Mouse (Mus musculus): ENCODE data around the gene Aven.

Gene Aven

DNA sequence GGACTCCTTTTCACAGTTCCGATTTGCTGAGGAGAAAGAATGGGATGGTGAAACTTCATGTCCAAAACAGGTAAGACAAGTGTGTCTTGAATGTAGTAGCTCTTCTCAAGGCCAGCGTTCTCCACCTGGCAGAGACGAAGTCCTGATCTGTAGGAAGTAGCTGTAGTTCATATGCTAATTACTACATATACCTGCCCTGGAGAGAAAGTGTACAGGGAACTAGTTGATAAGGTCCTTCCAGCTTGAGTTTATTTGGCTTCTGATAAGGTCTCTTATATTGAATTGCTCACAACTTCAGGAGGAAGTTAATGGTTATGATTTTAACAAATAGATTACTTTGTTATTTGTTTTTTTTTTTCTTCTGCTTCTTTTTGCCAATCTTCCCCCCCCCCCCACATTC is 132.4 kb downstream of the Aven start:
- H3K36me3 ChIP-seq (ENCODE audit: control insufficient read depth, insufficient read depth, low read length, poor library complexity, severe bottlenecking) = no peaks in the 10 kb centered on the region
- no peak for DNase-seq (ENCODE audit: low read depth, low spot score)
- H3K27me3 ChIP-seq (ENCODE audit: control insufficient read depth, insufficient read depth, low read length, poor library complexity, severe bottlenecking) = no peaks in the 10 kb centered on the region

- Histone ChIP-seq H3K27me3 (ENCODE audit: control insufficient read depth, insufficient read depth, low read length, poor library complexity, severe bottlenecking) (no peaks in the 10 kb centered on the region), H3K36me3 (ENCODE audit: control insufficient read depth, insufficient read depth, low read length, poor library complexity, severe bottlenecking) (peaks cover 2% of the 10 kb centered on the region; the same call in 1 of the 2 replicates)
- DNase-seq (ENCODE audit: low read depth, low spot score) = no peak
These were observed 137.9 kb downstream of the Aven start for GRCm38 (mm10) chr2:112630669-112631068.

DNA sequence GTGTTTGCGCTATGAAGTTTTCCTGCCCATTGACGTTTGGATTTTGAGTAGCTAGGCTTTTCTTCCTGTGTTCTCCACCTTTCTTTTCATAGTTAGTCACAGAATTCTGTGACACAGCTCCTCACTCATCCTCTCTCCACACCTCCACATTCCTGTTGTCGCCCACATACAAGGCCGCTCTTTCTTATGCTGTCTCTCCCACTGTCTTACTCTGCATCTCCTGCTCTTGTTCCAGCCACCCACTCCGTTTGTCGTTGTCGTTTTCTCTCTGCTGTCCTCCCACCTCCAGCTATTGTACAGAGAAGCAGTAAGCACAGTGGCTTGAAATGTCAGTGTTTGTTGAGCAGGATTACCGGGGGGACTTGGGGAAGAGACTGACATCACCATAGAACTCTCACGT is 139.8 kb downstream of the Aven start:
- H3K36me3 ChIP-seq (ENCODE audit: control insufficient read depth, insufficient read depth, low read length, poor library complexity, severe bottlenecking) = peaks cover 2% of the 10 kb centered on the region; the same call in 1 of the 2 replicates
- DNase-seq (ENCODE audit: low read depth, low spot score) = no peak
- no peaks in the 10 kb centered on the region for H3K27me3 ChIP-seq (ENCODE audit: control insufficient read depth, insufficient read depth, low read length, poor library complexity, severe bottlenecking)

- no peak for DNase-seq (ENCODE audit: low read depth, low spot score)
- Histone ChIP-seq H3K36me3 (ENCODE audit: control insufficient read depth, insufficient read depth, low read length, poor library complexity, severe bottlenecking) (0 out of 2 replicates have a peak, but pooled peaks cover 2% of the 10 kb centered on the region), H3K27me3 (ENCODE audit: control insufficient read depth, insufficient read depth, low read length, poor library complexity, severe bottlenecking) (no peaks in the 10 kb centered on the region)
These were observed 144.4 kb downstream of the Aven start for GRCm38 (mm10) chr2:112637206-112637605.

GRCm38 (mm10) chr2:112653836-112654235 is 161.1 kb downstream of the Aven start:
- Histone ChIP-seq H3K36me3 (ENCODE audit: control insufficient read depth, insufficient read depth, low read length, poor library complexity, severe bottlenecking) (no peaks in the 10 kb centered on the region), H3K27me3 (ENCODE audit: control insufficient read depth, insufficient read depth, low read length, poor library complexity, severe bottlenecking) (no peaks in the 10 kb centered on the region)
- DNase-seq (ENCODE audit: low read depth, low spot score) = no peak

- H3K27me3 ChIP-seq (ENCODE audit: control insufficient read depth, insufficient read depth, low read length, poor library complexity, severe bottlenecking) = no peaks in the 10 kb centered on the region
- no peak for DNase-seq (ENCODE audit: low read depth, low spot score)
- H3K36me3 ChIP-seq (ENCODE audit: control insufficient read depth, insufficient read depth, low read length, poor library complexity, severe bottlenecking) = no peaks in the 10 kb centered on the region
These were observed 163.4 kb downstream of the Aven start for GRCm38 (mm10) chr2:112656131-112656530.

- Histone ChIP-seq H3K27me3 (ENCODE audit: control insufficient read depth, insufficient read depth, low read length, poor library complexity, severe bottlenecking) (no peaks in the 10 kb centered on the region), H3K36me3 (ENCODE audit: control insufficient read depth, insufficient read depth, low read length, poor library complexity, severe bottlenecking) (no peaks in the 10 kb centered on the region)
- no peak for DNase-seq (ENCODE audit: low read depth, low spot score)
These were observed 176.7 kb downstream of the Aven start for GRCm38 (mm10) chr2:112669461-112669860.

DNA sequence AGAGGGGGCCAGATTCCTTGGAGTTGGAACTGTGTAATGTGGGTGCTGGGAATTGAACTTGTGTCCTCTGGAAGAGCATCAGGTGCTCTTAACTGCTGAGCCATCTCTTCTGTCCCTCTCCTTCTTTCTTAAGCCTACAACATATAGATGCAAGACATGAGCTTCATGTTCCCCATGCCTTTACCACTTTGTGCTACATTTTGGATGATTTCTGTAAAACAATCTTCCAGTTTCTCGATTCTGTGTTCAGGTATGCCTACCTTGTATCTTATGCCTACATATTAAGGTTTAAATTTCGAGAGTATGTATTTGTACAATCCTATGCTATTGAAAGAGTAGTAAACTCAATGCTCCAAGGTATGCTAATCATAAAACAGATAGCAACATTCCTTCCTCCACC is 183.4 kb downstream of the Aven start:
- Histone ChIP-seq H3K36me3 (ENCODE audit: control insufficient read depth, insufficient read depth, low read length, poor library complexity, severe bottlenecking) (no peaks in the 10 kb centered on the region), H3K27me3 (ENCODE audit: control insufficient read depth, insufficient read depth, low read length, poor library complexity, severe bottlenecking) (no peaks in the 10 kb centered on the region)
- no peak for DNase-seq (ENCODE audit: low read depth, low spot score)

DNA sequence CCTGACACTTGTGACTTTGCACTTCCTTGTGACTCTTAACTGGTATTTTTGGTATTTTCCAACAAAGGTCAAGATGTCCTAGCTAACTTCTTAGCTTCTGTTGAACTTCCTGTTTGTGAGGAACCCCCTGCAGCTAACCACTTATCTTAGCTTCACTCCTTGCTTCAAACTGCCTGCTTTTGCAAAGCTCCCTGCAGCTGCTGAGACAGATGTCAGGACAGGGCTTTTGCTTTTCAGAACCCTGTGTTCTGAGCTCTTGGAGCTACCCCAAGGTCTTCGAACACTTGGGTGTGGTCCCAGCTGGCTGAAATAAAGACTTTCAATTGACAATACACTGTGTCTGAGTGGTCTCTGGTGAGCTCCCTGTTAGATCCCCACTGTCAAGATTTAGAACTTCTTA is 184.0 kb downstream of the Aven start:
- DNase-seq (ENCODE audit: low read depth, low spot score) = no peak
- H3K27me3 ChIP-seq (ENCODE audit: control insufficient read depth, insufficient read depth, low read length, poor library complexity, severe bottlenecking) = no peaks in the 10 kb centered on the region
- H3K36me3 ChIP-seq (ENCODE audit: control insufficient read depth, insufficient read depth, low read length, poor library complexity, severe bottlenecking) = no peaks in the 10 kb centered on the region

DNA sequence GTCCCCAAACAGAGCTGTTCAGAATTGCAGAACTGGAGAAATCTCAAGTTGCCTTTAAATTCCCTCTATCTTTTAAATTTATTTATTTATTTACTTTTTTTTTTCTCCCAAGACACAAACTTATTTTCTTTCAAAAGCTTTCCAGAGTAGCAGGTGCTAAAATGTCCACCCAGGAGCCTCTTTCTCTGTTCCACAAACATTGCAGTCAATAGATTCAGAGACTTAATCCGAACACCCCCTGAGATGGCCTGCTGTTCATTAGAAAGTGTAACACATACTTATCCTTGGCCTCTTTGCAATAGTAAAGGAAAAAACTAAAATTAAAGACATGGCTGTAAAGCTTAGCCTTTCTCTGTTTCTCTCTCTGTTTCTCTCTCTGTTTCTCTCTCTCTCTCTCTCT is 184.5 kb downstream of the Aven start:
- DNase-seq (ENCODE audit: low read depth, low spot score) = no peak
- no peaks in the 10 kb centered on the region for H3K36me3 ChIP-seq (ENCODE audit: control insufficient read depth, insufficient read depth, low read length, poor library complexity, severe bottlenecking)
- no peaks in the 10 kb centered on the region for H3K27me3 ChIP-seq (ENCODE audit: control insufficient read depth, insufficient read depth, low read length, poor library complexity, severe bottlenecking)

DNA sequence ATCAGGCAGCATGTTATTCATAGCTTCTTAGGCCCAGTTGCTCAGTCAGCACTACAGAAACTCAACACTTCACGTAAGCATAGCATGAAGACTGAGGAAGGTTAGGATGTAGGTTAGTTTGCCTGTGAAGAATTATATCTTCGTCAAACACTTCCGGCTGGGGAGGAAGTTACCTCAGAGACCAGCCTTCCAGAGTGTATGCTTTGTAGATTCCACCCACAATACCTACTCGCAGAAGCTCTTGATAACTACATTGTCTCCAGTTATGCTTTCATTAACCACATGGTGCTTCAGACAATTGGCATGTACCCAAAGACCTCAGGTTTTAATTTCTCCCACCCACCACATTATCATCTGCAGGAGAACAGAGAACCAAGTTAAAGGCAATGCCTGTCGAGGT is 189.1 kb downstream of the Aven start:
- no peaks in the 10 kb centered on the region for H3K36me3 ChIP-seq (ENCODE audit: control insufficient read depth, insufficient read depth, low read length, poor library complexity, severe bottlenecking)

More for the DNA sequence above, 189.1 kb downstream of the Aven start:
- no peak for DNase-seq (ENCODE audit: low read depth, low spot score)
- H3K27me3 ChIP-seq (ENCODE audit: control insufficient read depth, insufficient read depth, low read length, poor library complexity, severe bottlenecking) = no peaks in the 10 kb centered on the region
